Mouse (Mus musculus): ENCODE measurements at regions not wholly inside any gene's neighbourhood (a gene's known extent, or its start where the extent isn't known, plus 50 kb on each side); places are given as distances from the start of the nearest gene placed in this dataset.

DNA sequence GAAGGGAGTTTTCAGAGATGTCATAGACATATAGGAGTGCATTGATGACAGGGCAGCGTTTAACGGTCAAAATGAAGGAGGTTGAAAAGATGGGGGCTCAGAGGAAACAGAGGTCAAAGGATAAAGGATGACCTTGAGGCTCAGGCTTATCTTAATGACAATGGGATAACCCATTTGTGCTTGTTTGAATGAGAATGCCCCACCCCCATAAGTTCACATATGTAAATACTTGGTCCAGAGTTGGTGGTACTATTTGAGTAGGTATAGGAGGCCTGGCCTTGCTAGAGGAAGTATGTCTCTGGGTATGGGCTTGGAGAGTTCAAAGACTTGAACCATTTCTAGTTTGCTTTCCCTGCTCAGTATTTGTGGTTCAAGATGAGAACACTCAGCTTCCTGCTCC lies 237.4 kb upstream of the Fbxl7 start:
- DNase-seq (ENCODE audit: low spot score): no peak

DNA sequence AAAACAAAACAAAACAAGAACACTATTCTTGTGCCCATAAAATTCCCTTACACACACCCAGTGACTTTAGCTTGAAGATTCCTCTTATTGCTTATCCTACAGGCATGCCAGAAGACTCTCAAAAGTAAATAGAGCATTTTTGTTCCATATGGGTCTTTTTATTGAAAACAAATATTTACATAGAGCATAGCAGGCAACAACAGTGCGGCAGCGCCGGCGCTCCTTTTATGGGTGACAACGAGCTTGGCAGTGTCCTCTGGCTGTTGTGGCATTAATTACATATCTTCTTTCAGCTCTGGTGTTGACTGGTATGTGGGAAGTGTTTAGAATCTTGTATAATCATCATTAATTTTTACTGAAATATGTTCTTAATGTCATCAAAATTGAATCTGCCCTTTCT lies 242.2 kb upstream of the Fbxl7 start:
- no peak for DNase-seq (ENCODE audit: low spot score)

DNA sequence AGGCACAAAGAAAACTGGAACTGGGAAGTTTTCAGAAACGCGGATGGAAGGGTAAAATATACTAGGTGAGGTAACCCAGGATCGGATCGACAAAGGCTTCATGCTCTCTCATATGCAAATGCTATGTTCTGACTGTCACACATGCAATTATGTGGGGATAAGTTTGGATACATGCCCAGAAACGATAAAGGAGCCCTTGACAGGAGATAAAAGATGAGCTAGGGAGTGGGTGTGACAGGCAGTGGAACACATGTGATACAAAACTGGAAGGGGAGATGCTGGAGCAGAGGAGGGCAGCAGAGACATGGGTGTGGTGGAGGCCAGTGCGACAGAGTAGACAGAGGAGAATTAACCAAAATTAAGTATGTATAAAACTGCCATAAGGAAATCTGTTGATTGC lies 250.5 kb upstream of the Fbxl7 start:
- DNase-seq (ENCODE audit: low spot score): no peak

DNA sequence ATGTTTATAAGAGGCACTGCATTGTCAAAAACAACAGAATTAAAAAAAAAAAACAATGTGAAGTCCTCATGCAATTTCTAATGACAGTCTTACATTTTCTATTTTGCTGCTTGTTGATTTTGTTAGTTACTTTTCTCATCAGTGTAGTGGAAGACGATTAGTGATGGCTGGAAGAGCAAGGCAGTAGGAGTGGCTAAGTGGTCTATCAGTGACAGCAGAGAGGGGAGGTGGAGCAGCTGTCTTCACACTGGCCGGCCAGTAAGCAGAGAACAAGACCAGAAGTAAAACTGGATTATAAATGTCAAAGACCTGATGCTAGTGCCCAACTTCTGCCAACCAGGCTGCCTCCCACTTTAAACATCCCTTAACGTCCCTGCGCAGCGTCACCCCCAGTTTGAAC lies 265.6 kb upstream of the Fbxl7 start:
- DNase-seq (ENCODE audit: low spot score): no peak

DNA sequence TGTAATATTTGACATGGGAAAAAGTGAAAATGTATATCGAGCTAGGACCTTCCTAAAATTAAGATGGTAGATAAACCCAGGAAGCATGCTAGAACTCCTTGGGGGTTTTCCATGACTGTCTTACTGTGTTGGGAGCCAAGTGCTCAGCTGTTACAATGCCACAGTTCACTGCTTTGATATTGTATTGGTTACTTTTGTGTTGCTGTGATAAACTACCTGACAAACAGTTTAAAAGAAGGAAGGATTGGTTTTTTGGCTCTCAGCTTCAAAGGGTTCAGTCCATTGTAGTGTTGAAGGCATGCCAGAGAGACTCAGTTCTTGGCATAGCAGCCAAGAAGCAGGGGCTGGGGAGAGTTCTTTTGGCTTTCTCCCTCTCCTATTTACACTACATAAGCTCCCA lies 272.1 kb upstream of the Fbxl7 start:
- no peak for DNase-seq (ENCODE audit: low spot score)

DNA sequence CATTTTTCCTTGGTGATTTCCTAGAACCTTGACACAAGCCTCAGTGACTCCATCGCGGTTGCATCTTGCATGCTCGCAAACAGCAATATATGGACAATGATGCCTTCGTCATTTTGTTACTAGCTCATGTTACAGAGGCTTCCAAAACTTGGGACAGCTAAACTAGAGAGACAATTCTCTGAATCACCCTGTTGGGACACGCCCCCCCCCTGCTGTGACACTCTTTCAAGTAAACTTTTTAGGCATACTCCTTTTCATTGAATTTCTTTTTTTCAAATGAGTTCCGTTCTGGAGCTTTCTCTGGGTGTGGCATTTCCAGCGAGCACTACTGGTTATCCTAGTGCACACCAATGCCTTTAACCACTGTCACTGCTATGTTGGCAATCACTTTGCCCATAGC lies 274.5 kb upstream of the Fbxl7 start:
- no peak for DNase-seq (ENCODE audit: low spot score)

DNA sequence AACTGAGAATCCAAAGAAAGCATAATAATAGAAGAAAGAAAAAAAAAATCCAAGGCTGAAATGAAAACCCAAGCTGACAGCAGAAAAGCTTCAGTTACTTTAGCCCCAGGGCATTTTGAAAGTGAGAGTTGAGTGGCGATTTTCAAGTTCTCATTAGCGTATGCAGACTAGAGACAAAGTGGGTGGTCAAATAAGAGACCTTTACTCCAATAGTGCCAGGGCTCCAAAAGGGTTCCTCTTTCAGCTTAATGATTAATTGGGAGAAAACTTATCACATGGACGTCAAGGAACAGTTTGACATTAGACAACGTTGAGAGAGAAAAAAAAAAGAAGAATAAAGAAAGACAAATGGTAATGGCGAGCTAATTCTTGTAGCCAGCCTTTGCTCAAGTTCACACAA lies 278.1 kb upstream of the Fbxl7 start:
- DNase-seq (ENCODE audit: low spot score): no peak

DNA sequence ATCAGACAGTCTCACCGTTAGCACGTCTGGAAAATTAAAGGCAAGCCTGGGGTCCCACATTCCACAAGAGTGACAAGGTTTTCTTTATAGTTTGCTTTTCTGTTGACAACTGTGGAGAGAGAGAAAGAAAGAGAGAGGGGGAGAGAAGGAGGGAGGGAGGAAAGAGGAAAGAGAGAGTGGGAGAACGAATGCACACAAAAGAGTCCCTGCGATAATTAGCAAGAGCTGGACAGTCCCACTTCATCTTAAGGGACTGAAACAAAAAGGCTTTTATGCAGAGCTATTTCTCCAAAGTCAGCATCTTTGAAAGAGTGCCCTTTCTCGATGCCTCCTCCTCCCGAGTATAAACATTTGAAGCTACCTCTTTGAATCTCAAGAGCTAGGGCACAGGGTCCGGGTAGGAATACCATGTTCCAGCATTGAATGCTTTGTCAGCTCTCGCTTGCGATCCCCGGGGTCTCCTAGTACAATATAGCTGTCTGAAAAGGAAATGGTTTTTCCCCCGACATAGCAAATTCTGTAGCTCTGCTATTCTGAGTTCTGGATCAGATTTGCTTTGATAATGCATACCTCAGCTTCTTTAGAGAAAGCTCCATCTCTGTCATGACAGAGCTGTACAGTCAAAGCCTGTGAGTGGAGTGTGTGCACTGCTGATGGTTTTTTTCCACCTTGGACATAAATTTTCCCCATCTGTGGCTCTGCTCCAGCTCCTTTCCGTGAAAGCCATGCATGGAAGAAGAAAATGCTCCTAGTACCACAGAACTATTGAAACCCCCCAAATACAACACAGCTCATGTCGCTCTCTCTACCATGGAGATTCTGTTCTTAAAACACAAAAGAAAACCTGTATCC lies 282.9 kb upstream of the Fbxl7 start:
- no peak for DNase-seq (ENCODE audit: low spot score)

DNA sequence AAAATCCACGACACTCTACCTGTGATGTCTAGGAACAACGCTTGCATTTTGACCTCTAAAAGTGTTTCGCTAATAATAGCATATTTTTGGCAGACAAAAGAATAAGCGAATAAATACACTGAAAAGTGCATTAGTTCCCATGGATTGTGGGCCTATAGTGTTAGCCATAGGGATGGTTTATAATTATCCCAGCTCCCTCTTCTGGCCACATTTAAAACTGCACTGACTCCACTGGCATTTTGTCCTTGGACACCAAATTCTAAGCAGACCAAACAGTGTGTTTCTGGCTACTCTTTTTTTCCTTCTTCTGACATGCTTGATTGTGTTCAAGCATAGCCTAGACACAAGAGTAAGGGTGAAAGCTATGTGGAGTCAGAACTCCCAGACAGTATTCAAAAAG lies 276.8 kb upstream of the Ank start:
- peak; percentile 78 for DNase-seq (ENCODE audit: low spot score)

DNA sequence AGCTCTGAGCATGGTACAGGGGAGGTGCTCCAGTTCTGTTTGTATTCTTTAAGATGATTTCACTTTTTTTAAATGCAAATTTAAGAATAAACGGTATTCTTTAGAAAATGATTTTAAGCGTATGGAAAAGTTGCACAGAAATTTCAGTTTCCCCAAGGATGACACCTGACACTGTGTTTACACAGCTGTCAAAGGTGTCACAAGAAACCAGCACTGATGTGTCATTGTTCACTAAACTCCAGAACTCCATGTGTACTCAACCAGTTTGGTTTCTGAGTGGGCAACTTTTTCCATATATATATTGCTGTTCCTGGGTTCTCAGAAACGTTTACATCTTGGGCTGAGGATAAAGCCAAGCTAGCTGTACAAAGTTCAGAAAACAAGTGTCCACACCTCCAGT lies 265.0 kb upstream of the Ank start:
- no peak for DNase-seq (ENCODE audit: low spot score)

DNA sequence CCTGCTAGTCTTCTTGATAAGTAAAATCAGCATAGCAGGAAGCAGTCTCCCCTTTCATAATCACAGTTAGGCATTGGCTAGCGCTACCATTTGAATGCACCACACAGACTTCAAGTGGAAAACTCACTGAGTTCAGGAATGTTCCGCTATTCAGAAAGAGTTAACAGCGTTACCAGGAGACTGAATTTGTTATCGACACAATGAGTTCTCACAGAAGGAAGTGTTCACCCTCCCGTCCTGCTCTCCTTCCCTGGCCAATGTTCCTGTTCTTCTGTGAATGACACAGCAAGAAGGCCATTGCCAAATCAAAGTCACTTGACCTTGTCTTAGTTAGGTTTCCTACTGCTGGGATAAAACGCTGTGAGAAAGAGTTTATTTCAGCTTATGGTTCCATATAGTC lies 261.6 kb upstream of the Ank start:
- DNase-seq (ENCODE audit: low spot score): no peak

DNA sequence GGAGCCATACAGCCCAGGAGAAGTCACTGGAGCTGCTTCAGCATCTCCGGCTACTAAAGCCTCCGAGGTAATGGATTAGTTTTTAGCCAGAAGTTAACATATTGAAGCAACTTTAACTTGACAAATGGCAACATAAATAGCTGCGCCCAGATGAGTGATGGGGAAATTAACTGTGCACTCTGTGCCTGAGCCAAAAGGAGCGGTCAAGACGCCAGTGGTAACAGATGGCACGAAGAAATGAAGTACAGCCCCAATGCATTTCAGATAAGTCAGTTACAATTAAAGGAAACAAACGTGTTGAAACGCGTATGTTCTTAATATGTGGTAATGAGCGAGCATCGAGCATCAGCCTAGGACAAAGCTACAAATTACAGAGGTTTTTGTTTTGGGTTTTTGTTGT lies 259.0 kb upstream of the Ank start:
- DNase-seq (ENCODE audit: low spot score): no peak

DNA sequence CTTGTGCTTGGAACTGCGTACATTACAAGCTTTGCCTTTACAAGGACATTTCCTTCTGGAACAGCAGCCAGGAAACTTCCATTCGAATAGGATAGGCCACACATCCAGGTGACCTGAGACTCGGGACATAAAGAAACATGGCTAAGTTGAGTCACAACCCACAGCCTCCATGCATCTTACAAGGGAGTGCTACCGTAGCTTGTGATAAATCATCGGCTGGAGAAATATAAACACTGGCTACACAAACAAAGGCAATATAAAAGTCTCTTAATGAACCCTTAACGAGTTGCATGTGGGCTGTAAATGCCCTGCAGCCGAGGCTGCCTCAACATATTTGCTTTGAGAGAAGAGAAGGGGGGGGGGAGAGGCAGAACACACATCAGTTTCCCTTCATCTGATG lies 250.1 kb upstream of the Ank start:
- DNase-seq (ENCODE audit: low spot score): no peak

DNA sequence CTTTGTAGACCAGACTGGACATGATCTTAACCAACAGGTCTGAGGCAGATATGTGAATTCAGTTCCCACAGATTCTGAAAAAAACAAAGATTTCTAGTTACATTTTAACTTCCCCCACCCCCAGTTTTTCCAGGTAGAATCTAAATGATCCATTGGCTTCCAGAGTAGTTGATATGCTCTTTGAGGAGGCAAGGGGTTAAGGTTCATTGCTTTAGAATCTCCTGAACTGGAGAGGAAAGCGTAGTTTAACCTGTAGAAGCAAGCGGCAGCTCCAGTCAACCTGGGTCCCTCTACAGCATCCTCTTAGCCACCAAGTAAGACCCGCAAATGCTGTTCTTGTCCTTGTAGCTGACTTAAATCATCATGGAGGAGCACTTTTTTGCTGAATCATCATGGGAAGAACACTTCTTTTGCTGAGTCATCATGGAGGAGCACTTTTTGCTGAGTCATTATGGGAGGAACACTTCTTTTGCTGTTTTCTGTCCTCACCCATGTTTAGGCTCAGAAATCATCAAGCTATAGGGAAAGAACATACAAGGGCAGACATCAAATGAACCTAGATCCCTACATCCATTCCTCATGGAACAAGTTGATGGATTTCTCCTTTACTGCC lies 247.2 kb upstream of the Ank start:
- no peak for DNase-seq (ENCODE audit: low spot score)

DNA sequence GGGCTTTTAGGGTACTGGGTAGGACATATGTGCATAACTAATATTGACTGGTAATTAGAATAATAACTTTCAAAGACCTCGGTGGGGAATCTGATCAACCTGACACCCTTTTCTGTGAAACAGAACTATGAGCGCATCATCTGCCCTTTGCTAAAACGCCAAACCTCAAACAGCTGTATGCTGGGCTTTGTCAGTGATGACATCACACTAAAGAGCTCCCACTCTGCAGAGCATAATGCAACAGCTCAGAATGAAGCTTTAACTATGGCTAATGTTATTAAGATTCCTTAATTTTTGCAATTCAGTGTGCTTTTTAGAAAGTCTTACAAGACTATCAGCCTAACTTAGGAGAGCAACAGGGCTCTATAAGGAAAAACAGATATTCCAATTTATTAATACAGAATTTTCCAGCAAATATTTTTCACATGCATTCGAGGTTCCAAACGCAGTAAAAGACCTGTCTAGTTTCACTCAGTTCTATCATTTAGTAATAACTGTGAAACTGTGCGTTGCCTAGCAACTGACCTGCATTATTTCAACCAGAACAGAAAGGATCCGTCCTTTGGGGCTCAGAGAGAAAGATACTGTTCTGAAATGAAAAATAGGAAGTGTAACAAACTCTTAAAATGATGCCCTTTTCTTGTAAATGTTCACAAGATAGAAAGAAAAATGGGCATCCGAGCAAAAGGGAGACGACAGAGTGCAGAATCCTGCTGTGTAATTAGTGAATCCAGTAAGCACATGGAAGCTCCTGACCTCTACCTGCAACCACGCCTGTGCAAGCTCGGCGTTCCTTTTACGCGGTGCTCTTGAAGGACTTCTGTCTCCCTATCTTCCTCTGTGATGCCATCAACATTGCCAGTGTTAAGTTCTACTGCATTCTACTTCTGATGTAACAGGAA lies 242.6 kb upstream of the Ank start:
- no peak for DNase-seq (ENCODE audit: low spot score)

DNA sequence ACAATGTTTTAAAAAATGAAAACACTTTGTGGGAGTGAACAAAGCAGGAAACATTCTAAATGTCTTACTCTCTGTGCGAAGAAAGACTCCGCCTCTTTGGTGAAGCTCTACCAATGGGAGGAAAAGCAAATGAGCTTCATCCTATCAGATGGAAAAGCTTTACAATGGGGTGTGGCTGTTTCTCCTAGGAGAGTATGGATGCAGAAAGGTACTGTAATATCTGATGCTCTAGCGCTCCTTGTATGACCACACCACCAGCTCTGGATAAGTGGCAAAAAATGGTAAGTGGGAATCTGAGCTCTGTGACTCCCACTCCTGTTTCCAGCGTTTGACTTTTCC lies 242.0 kb upstream of the Ank start:
- DNase-seq (ENCODE audit: low spot score): no peak

DNA sequence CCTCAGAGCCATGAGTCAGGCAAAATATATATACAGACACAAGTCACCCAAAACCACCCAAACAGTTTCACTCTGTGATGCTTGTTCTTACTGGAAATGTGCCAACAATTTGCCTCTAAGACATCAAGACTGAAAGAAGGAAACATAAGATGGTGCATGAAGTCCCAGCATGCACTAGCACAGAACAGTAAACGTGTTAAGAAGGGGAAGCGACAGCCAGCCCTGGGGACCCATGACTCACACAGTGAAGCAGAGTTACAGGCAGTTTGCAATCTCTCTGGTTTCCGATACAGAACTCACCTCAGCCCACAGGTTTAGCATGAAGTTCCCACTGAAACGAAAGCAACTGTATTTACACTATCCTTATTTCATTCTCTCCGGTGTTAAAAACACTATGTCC lies 233.7 kb upstream of the Ank start:
- no peak for DNase-seq (ENCODE audit: low spot score)

DNA sequence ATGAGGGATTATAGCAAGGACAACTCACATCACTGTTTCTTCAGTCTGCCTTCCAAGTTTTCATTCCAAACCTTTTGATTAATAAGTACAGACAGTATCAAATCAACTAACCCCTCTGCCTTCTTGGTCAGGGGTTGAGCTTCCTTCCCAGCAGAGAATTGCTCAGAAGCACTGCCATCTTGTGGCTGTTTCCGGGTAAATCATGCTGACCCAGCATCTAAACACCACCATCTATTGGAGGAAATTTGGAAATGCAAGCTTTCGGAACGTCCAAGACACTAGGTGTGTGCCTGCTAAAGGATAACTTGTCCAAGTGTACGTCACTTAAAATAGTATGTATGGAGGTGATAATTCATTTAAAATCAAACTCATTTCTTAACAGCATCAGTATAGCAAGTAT lies 231.7 kb upstream of the Ank start:
- peak; percentile 26 for DNase-seq (ENCODE audit: low spot score)

DNA sequence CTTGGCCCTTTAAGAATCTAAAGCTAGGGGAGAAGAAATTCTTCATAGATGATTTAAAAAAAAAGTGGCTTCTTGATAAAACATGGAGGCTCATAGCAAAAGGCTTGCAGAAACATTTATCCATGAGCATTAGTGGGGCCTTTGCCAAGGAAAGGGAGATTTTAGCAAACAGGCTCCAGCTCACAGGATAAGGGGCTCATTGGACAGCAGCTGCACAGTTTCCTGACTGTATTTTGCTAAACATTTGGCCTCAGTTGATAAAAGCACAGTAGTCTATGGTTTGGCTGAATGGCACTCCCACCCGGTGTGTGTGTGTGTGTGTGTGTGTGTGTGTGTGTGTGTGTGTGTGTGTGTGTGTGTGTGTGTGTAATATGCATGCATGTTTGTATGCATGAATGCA lies 228.2 kb upstream of the Ank start:
- DNase-seq (ENCODE audit: low spot score): no peak

DNA sequence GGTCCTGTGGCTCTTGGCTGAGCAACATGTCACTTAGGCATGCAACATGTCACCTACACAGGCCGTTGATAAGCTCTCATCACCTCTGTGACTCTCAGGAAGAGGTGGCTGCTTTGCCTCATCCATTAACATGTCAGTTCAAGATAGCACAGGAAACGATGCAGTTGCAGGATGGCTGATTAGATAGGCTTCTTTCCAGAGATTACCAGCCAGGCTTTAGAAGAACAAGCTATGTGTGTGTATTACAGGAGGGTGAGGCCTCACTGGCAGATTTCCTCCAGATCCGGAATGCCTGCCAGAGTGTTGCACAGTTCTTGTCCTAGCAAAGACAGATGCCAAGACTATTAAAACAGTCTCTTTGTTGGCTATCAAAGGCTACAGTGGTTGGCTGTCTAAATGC lies 220.2 kb upstream of the Ank start:
- no peak for DNase-seq (ENCODE audit: low spot score)

DNA sequence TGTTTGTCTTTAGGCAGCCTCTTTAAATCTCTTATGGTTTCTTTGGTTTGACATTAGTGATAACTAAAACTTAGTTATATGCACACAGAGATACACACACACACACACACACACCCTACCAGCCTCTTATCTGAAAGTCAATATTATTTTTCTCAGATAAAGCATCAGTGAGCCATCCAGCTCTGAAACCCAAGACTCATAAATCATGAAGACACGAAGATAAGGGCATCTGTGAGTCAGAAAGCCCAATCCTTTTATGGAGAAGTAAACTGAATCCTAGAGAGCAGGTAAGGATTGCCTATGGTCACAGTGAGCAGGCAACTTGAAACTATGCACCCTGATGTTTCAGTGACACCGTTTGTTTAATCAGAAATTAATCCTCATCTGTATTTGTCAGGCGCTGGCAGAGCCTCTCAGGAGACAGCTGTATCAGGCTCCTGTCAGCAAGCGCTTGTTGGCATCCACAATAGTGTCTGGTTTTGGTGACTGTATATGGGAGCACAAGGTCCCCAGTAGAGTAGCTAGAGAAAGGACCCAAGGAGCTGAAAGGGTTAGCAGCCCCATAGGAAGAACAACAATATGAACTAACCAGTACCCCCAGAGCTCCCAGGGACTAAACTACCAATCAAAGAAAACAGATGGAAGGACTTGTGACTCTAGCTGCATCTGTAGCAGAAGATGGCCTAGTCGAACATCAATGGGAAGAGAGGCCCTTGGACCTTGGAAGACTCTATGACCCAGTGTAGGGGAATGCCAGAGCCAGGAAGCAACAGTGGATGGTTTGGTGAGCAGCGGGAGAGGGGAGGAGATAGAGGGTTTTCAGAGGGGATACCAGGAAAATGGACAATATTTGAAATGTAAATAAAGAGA lies 207.3 kb upstream of the Ank start:
- DNase-seq (ENCODE audit: low spot score): no peak

DNA sequence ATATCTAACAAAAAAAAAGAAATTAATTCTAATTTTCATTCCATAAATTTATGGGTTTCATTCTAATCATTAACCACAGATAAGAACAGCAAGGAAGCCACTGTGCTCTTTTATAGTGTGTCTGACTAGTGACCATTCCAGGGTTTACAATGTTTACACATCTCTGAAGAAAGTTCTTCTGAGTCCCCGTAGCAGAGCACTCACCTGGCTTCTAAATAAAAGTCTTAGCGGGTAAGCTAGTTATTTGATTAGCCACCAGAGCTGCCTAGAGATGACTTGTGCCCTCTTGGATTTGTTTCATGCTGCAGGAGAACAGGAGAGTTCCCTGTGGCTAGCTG lies 206.7 kb upstream of the Ank start:
- no peak for DNase-seq (ENCODE audit: low spot score)

Data from layer of hippocampus, adult 9-10 months (tissue).